Mouse (Mus musculus): Measurements from ENCODE around the gene 1700061G19Rik. TPM values are rescaled to one million over a fixed set of nuclear protein-coding genes. Genes with fewer than 3 reads are reported as not detected.

The 1700061G19Rik gene
- total and polyA plus RNA-seq, 3 experiments = 0.27 to 0.68 TPM; not detected in 1

DNA sequence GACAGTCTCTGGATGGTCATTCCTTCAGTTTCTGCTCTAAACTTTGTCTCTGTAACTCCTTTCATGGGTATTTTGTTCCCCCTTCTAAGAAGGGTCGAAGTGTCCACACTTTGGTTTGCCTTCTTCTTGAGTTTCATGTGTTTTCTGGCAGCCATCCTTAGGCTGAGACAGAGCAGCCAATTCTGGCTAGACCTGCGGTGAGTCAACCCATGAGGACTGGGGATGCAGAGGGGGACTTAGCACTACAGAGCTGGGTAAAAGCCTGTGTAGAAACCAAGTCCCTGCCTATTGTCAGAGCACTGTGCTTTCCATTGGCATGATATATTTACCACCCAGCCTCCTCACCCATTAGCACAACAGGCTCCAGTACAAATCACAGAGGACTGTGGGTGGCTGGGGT lies 41.9 kb downstream of the 1700061G19Rik start:
- H3K79me2 ChIP-seq (ENCODE audit: control insufficient read depth, insufficient read depth, low read length, poor library complexity) = no peaks in the 10 kb centered on the region
- TF ChIP-seq JUND (IDR thresholded peaks at IDR 0.05; ENCODE audit: low read depth, low read length) (no peak), TCF12 (IDR thresholded peaks at IDR 0.05; ENCODE audit: low read depth, low read length) (no peak), MAX (IDR thresholded peaks at IDR 0.05; ENCODE audit: low read length) (no peak), ZKSCAN1 (IDR thresholded peaks at IDR 0.05; ENCODE audit: low read depth, low read length) (no peak), BHLHE40 (IDR thresholded peaks at IDR 0.05; ENCODE audit: borderline replicate concordance, low read depth, low read length) (no peak), NELFE (IDR thresholded peaks at IDR 0.05; ENCODE audit: low read depth, low read length) (no peak), CTCF (IDR thresholded peaks at IDR 0.05 in 2 of 3, conservative IDR thresholded peaks at IDR 0.05 in 1 of 3; ENCODE audit: control insufficient read depth in 1 of 3, insufficient read depth in 1 of 3, low read depth in 2 of 3, low read length in 3 of 3, poor library complexity in 1 of 3, severe bottlenecking in 1 of 3) (no peak), EP300 (IDR thresholded peaks at IDR 0.05; ENCODE audit: low read depth in 1 of 2, low read length in 2 of 2) (no peak), RCOR1 (IDR thresholded peaks at IDR 0.05; ENCODE audit: low read depth, low read length) (no peak), MXI1 (IDR thresholded peaks at IDR 0.05; ENCODE audit: low read depth, low read length) (no peak), MYB (IDR thresholded peaks at IDR 0.05; ENCODE audit: low read depth, low read length) (no peak), ETS1 (IDR thresholded peaks at IDR 0.05; ENCODE audit: low read depth, low read length) (no peak), GATA1 (IDR thresholded peaks at IDR 0.05; ENCODE audit: low read depth, low read length) (no peak), ZNF384 (IDR thresholded peaks at IDR 0.05; ENCODE audit: low read depth, low read length) (no peak), CHD1 (IDR thresholded peaks at IDR 0.05; ENCODE audit: low read depth, low read length) (no peak), E2F4 (IDR thresholded peaks at IDR 0.05; ENCODE audit: borderline replicate concordance, low read depth, low read length) (no peak), ZC3H11A (IDR thresholded peaks at IDR 0.05; ENCODE audit: low read depth, low read length) (no peak)
- no peak overlapping the region for H3K9ac ChIP-seq (ENCODE audit: control insufficient read depth, low read depth, low read length, poor library complexity, severe bottlenecking)
- DNase-seq (ENCODE audit: low read depth, low spot score) = no peak
- H3K27ac ChIP-seq (ENCODE audit: control insufficient read depth, low read depth, low read length) = no peak overlapping the region
- no peaks in the 10 kb centered on the region; a peak in 2 of 4 replicates for H3K4me1 ChIP-seq (ENCODE audit: control insufficient read depth in 1 of 2, insufficient read depth in 2 of 2, low read length in 2 of 2)
- H3K9me3 ChIP-seq (replicated peaks; ENCODE audit: insufficient read depth, low read length) = no peaks in the 10 kb centered on the region
- H3K4me3 ChIP-seq (ENCODE audit: control insufficient read depth in 1 of 2, insufficient read depth in 1 of 2, low read depth in 2 of 2, low read length in 2 of 2) = no peak overlapping the region
- peaks cover 0 to 6% of the 10 kb centered on the region in 2 experiments; a peak in 2 of 4 replicates for H3K36me3 ChIP-seq (ENCODE audit: control insufficient read depth in 1 of 2, insufficient read depth in 2 of 2, low read length in 2 of 2)
- no peaks in the 10 kb centered on the region for H3K27me3 ChIP-seq (ENCODE audit: control insufficient read depth in 1 of 2, insufficient read depth in 2 of 2, low read length in 2 of 2)

DNA sequence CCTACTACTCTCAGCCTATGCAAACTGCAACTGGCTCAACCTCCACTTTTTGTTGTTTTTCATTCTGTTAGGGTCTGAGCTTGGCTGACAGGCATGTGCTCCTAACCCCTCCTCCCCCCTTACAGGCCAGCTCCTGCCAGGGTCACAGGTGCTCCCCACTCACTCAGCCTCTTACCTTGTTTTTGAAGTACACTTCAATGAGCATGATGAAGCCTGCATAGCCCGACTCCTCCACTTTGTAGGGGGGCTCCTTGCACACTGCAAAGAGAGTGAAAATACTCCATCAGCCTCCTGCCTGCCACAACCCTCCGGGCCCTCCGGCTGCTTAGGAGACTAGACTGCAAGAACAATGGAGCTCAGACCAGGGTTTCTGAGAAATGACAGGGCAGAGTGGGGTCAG lies 44.4 kb downstream of the 1700061G19Rik start:
- Histone ChIP-seq H3K9me3 (replicated peaks; ENCODE audit: insufficient read depth, low read length) (no peaks in the 10 kb centered on the region), H3K4me3 (ENCODE audit: control insufficient read depth in 1 of 2, insufficient read depth in 1 of 2, low read depth in 2 of 2, low read length in 2 of 2) (no peak overlapping the region), H3K27me3 (ENCODE audit: control insufficient read depth in 1 of 2, insufficient read depth in 2 of 2, low read length in 2 of 2) (no peaks in the 10 kb centered on the region), H3K79me2 (ENCODE audit: control insufficient read depth, insufficient read depth, low read length, poor library complexity) (no peaks in the 10 kb centered on the region), H3K36me3 (ENCODE audit: control insufficient read depth in 1 of 2, insufficient read depth in 2 of 2, low read length in 2 of 2) (peaks cover 0 to 7% of the 10 kb centered on the region in 2 experiments; a peak in 2 of 4 replicates), H3K27ac (ENCODE audit: control insufficient read depth, low read depth, low read length) (no peak overlapping the region), H3K4me1 (ENCODE audit: control insufficient read depth in 1 of 2, insufficient read depth in 2 of 2, low read length in 2 of 2) (no peaks in the 10 kb centered on the region), H3K9ac (ENCODE audit: control insufficient read depth, low read depth, low read length, poor library complexity, severe bottlenecking) (no peak overlapping the region)
- TF ChIP-seq TBP (IDR thresholded peaks at IDR 0.05; ENCODE audit: low read depth, low read length) (no peak), GABPA (IDR thresholded peaks at IDR 0.05; ENCODE audit: low read depth, low read length) (no peak), GATA1 (IDR thresholded peaks at IDR 0.05; ENCODE audit: low read depth, low read length) (no peak), E2F4 (IDR thresholded peaks at IDR 0.05; ENCODE audit: borderline replicate concordance, low read depth, low read length) (no peak), NRF1 (IDR thresholded peaks at IDR 0.05; ENCODE audit: insufficient read depth, low read depth, low read length, poor library complexity, severe bottlenecking) (no peak), EP300 (IDR thresholded peaks at IDR 0.05; ENCODE audit: low read depth in 1 of 2, low read length in 2 of 2) (no peak), RAD21 (IDR thresholded peaks at IDR 0.05; ENCODE audit: low read depth, low read length) (no peak), MEF2A (IDR thresholded peaks at IDR 0.05; ENCODE audit: extremely low read depth, insufficient replicate concordance, low read depth, low read length, poor library complexity, severe bottlenecking) (no peak), BHLHE40 (IDR thresholded peaks at IDR 0.05; ENCODE audit: borderline replicate concordance, low read depth, low read length) (no peak), HCFC1 (IDR thresholded peaks at IDR 0.05; ENCODE audit: low read depth, low read length) (no peak), CTCF (IDR thresholded peaks at IDR 0.05 in 2 of 3, conservative IDR thresholded peaks at IDR 0.05 in 1 of 3; ENCODE audit: control insufficient read depth in 1 of 3, insufficient read depth in 1 of 3, low read depth in 2 of 3, low read length in 3 of 3, poor library complexity in 1 of 3, severe bottlenecking in 1 of 3) (no peak), ZNF384 (IDR thresholded peaks at IDR 0.05; ENCODE audit: low read depth, low read length) (no peak)
- no peak for DNase-seq (ENCODE audit: low read depth, low spot score)

Measured in MEL (cell line).